Mouse (Mus musculus) MEL (cell line): ENCODE measurements around the gene Cntf.

ENCODE experiments used
- CHD2 ChIP-seq: IDR thresholded peaks from 2 replicates; pipeline ENCODE4 v1.6.1; 2011; ENCODE audit warnings: low read length, improper control_type of control experiment
- CTCF ChIP-seq, 3 experiments: IDR thresholded peaks in 2 of 3; conservative IDR thresholded peaks in 1 of 3; 2 replicates each; pipeline ENCODE4 v1.5.1; 2011 to 2012; ENCODE audit warnings: low read length in 3 of 3, low read depth in 2 of 3, mild to moderate bottlenecking in 2 of 3, improper control_type of control experiment in 1 of 3, inconsistent platforms in 1 of 3, mixed read lengths in 1 of 3, moderate library complexity in 1 of 3; ENCODE audit not compliant: control insufficient read depth in 1 of 3, insufficient read depth in 1 of 3, poor library complexity in 1 of 3, severe bottlenecking in 1 of 3
- JUND ChIP-seq: IDR thresholded peaks from 2 replicates; pipeline ENCODE4 v1.6.1; 2011; ENCODE audit warnings: low read depth, mild to moderate bottlenecking, improper control_type of control experiment, low read length
- MAFK ChIP-seq: IDR thresholded peaks from 2 replicates; pipeline ENCODE4 v1.6.1; 2011; ENCODE audit warnings: low read depth, mild to moderate bottlenecking, low read length, improper control_type of control experiment, borderline replicate concordance
- MEF2A ChIP-seq: IDR thresholded peaks from 2 replicates; pipeline ENCODE4 v1.6.1; 2014; ENCODE audit warnings: low read depth, mild to moderate bottlenecking, inconsistent platforms, low read length, improper control_type of control experiment; ENCODE audit not compliant: poor library complexity, insufficient replicate concordance, severe bottlenecking; ENCODE audit errors: extremely low read depth
- MYB ChIP-seq: IDR thresholded peaks from 2 replicates; pipeline ENCODE4 v1.6.1; 2011; ENCODE audit warnings: mild to moderate bottlenecking, low read depth, low read length, improper control_type of control experiment
- POLR2A ChIP-seq, 2 experiments: IDR thresholded peaks; 2 replicates each; pipeline ENCODE4 v1.6.1; 2011 to 2012; ENCODE audit warnings: low read length in 2 of 2, mild to moderate bottlenecking in 2 of 2, control low read depth in 1 of 2, improper control_type of control experiment in 1 of 2, low read depth in 1 of 2, moderate library complexity in 1 of 2; ENCODE audit not compliant: control insufficient read depth in 1 of 2, insufficient read depth in 1 of 2, poor library complexity in 1 of 2
- TAL1 ChIP-seq: IDR thresholded peaks from 2 replicates; pipeline ENCODE4 v1.6.1; 2012; ENCODE audit warnings: mild to moderate bottlenecking, inconsistent platforms, low read length, moderate library complexity, mixed read lengths
- TBP ChIP-seq: IDR thresholded peaks from 2 replicates; pipeline ENCODE4 v1.8.0; 2011; ENCODE audit warnings: low read depth, low read length, improper control_type of control experiment
- TCF12 ChIP-seq: IDR thresholded peaks from 2 replicates; pipeline ENCODE4 v1.6.1; 2014; ENCODE audit warnings: low read depth, mild to moderate bottlenecking, inconsistent platforms, low read length, improper control_type of control experiment, moderate library complexity
- USF1 ChIP-seq: IDR thresholded peaks from 2 replicates; pipeline ENCODE4 v1.6.1; 2014; ENCODE audit warnings: low read depth, mild to moderate bottlenecking, inconsistent platforms, low read length, improper control_type of control experiment, moderate library complexity
- ZMIZ1 ChIP-seq: IDR thresholded peaks from 2 replicates; pipeline ENCODE4 v1.6.1; 2012; ENCODE audit warnings: low read depth, mild to moderate bottlenecking, inconsistent platforms, low read length, improper control_type of control experiment, moderate library complexity

DNA sequence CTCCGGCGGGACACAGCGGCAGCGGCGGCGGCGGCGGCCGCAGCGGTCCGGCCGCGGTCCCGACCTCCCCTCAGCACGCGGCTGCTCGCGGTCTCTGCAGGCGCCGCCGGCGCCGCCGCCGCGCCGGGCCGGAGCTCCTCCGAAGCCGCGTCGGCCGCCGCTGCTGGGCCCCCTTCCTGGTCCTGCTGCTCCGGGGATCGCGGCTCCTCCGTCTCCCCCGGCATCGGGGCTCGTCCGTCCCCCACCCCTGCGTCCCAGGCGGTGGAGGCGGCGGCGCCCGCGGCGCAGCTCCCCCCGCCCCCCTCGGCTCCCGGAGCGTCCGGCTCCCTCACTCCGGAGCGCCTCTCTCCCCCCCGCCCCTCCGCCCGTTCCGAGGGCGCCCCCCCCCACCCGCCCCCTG, 29.7 kb upstream of the Cntf start:
- no peak for TF ChIP-seq CTCF (IDR thresholded peaks at IDR 0.05 in 2 of 3, conservative IDR thresholded peaks at IDR 0.05 in 1 of 3; ENCODE audit: control insufficient read depth in 1 of 3, insufficient read depth in 1 of 3, low read depth in 2 of 3, low read length in 3 of 3, poor library complexity in 1 of 3, severe bottlenecking in 1 of 3)
- TF ChIP-seq USF1: no peak
- TF ChIP-seq JUND: no peak
- no peak for TF ChIP-seq CHD2
- TF ChIP-seq MYB: no peak
- no peak for TF ChIP-seq TAL1
- TF ChIP-seq TBP: no peak
- no peak for TF ChIP-seq ZMIZ1
- no peak for TF ChIP-seq MEF2A
- TF ChIP-seq MAFK: no peak
- TF ChIP-seq POLR2A (IDR thresholded peaks at IDR 0.05; ENCODE audit: control insufficient read depth in 1 of 2, insufficient read depth in 1 of 2, low read depth in 1 of 2, low read length in 2 of 2, poor library complexity in 1 of 2): no peak
- no peak for TF ChIP-seq TCF12
